Mouse (Mus musculus) myocyte (in vitro differentiated cells): ENCODE results near the gene Rpl23.

ENCODE experiments used
- E2F4 ChIP-seq: IDR thresholded peaks from one replicate; pipeline ENCODE4 v1.6.1; 2011; ENCODE audit warnings: mild to moderate bottlenecking, control low read depth, moderate library complexity; ENCODE audit not compliant: insufficient read depth
- POLR2A ChIP-seq: IDR thresholded peaks from one replicate; pipeline ENCODE4 v1.6.1; 2011; ENCODE audit warnings: low read depth, mild to moderate bottlenecking, control low read depth, moderate library complexity; ENCODE audit not compliant: insufficient read length

GRCm38 (mm10) chr11:97805662-97806612, 23.7 kb upstream of the Rpl23 start:
- TF ChIP-seq E2F4 (no peak), POLR2A (no peak)
